Mouse (Mus musculus) liver, embryonic 14.5 days (tissue): ENCODE measurements at regions not wholly inside any gene's neighbourhood (a gene's known extent, or its start where the extent isn't known, plus 50 kb on each side); places are given as distances from the start of the nearest gene placed in this dataset.

Source experiments
- CTCF ChIP-seq: IDR thresholded peaks from 2 replicates; pipeline ENCODE4 v1.5.1; 2016; ENCODE audit warnings: antibody characterized with exemption, low read depth, control low read depth
- EP300 ChIP-seq: IDR thresholded peaks from 2 replicates; pipeline ENCODE4 v1.6.1; 2016; ENCODE audit warnings: antibody characterized with exemption, low read depth

- TF ChIP-seq CTCF (no peak), EP300 (no peak)
These were observed 121.0 kb upstream of the Mgat5 start for GRCm38 (mm10) chr1:127083761-127084308.
